Mouse (Mus musculus) splenic B cell, adult 2 months (primary cell): ENCODE results near the gene Arid1b.

Source experiments
- DNase-seq: peaks from one replicate; pipeline ENCODE4 v3.0.0-alpha.2; 2011; ENCODE audit warnings: low read depth, low spot score
- H3K27me3 ChIP-seq: 2 replicates; pipeline ENCODE4 v1.6.1; 2012; ENCODE audit warnings: mild to moderate bottlenecking, low read length, moderate library complexity, mixed read lengths; ENCODE audit not compliant: control insufficient read depth, poor library complexity, insufficient read depth, severe bottlenecking
- H3K36me3 ChIP-seq: 2 replicates; pipeline ENCODE4 v1.6.1; 2012; ENCODE audit warnings: mild to moderate bottlenecking, low read length, moderate library complexity, mixed read lengths; ENCODE audit not compliant: control insufficient read depth, poor library complexity, insufficient read depth, severe bottlenecking

Gene Arid1b

GRCm38 (mm10) chr17:5310425-5310888 lies 316.3 kb downstream of the Arid1b start:
- no peaks in the 10 kb centered on the region for H3K27me3 ChIP-seq
- peaks cover 8% of the 10 kb centered on the region for H3K36me3 ChIP-seq
- no peak for DNase-seq

- DNase-seq, result no peak
- no peaks in the 10 kb centered on the region for H3K27me3 ChIP-seq
- peaks cover 8% of the 10 kb centered on the region for H3K36me3 ChIP-seq
These were observed 316.9 kb downstream of the Arid1b start for GRCm38 (mm10) chr17:5311062-5311461.

- Histone ChIP-seq H3K36me3 (peaks cover 2% of the 10 kb centered on the region; the same call in 1 of the 2 replicates), H3K27me3 (no peaks in the 10 kb centered on the region)
- no peak for DNase-seq
These were observed 318.2 kb downstream of the Arid1b start for GRCm38 (mm10) chr17:5312307-5312706.

- H3K36me3 ChIP-seq, result peaks cover 9% of the 10 kb centered on the region; the same call in 1 of the 2 replicates
- H3K27me3 ChIP-seq, result no peaks in the 10 kb centered on the region
- no peak for DNase-seq
These were observed 320.6 kb downstream of the Arid1b start for GRCm38 (mm10) chr17:5314735-5315134.

- no peaks in the 10 kb centered on the region for H3K27me3 ChIP-seq
- peak; percentile 79 for DNase-seq
These were observed 322.4 kb downstream of the Arid1b start for GRCm38 (mm10) chr17:5316489-5316888.

GRCm38 (mm10) chr17:5321589-5322225 lies 327.6 kb downstream of the Arid1b start:
- no peaks in the 10 kb centered on the region for H3K27me3 ChIP-seq
- peak; percentile 39 for DNase-seq
- peaks cover 23% of the 10 kb centered on the region for H3K36me3 ChIP-seq

More at GRCm38 (mm10) chr17:5316489-5316888, 322.4 kb downstream of the Arid1b start:
- peaks cover 13% of the 10 kb centered on the region; the same call in 1 of the 2 replicates for H3K36me3 ChIP-seq

- peaks cover 24% of the 10 kb centered on the region for H3K36me3 ChIP-seq
- no peak for DNase-seq
- no peaks in the 10 kb centered on the region for H3K27me3 ChIP-seq
These were observed 328.5 kb downstream of the Arid1b start for GRCm38 (mm10) chr17:5322594-5322993.

- DNase-seq, result no peak
- Histone ChIP-seq H3K27me3 (no peaks in the 10 kb centered on the region), H3K36me3 (peaks cover 24% of the 10 kb centered on the region)
These were observed 329.6 kb downstream of the Arid1b start for GRCm38 (mm10) chr17:5323746-5324145.

GRCm38 (mm10) chr17:5324236-5324876 lies 330.2 kb downstream of the Arid1b start:
- H3K36me3 ChIP-seq, result peaks cover 20% of the 10 kb centered on the region
- no peaks in the 10 kb centered on the region for H3K27me3 ChIP-seq
- no peak for DNase-seq

GRCm38 (mm10) chr17:5326689-5327088 lies 332.6 kb downstream of the Arid1b start:
- H3K36me3 ChIP-seq, result peaks cover 14% of the 10 kb centered on the region
- no peaks in the 10 kb centered on the region for H3K27me3 ChIP-seq
- DNase-seq, result no peak

- Histone ChIP-seq H3K36me3 (peaks cover 12% of the 10 kb centered on the region), H3K27me3 (no peaks in the 10 kb centered on the region)
- no peak for DNase-seq
These were observed 333.5 kb downstream of the Arid1b start for GRCm38 (mm10) chr17:5327480-5328180.

- no peaks in the 10 kb centered on the region for H3K27me3 ChIP-seq
- H3K36me3 ChIP-seq, result peaks cover 7% of the 10 kb centered on the region
- no peak for DNase-seq
These were observed 335.3 kb downstream of the Arid1b start for GRCm38 (mm10) chr17:5329478-5329877.

- Histone ChIP-seq H3K36me3 (peaks cover 9% of the 10 kb centered on the region), H3K27me3 (no peaks in the 10 kb centered on the region)
- DNase-seq, result no peak
These were observed 335.9 kb downstream of the Arid1b start for GRCm38 (mm10) chr17:5330063-5330462.

GRCm38 (mm10) chr17:5330644-5331043 lies 336.5 kb downstream of the Arid1b start:
- peak; percentile 43 for DNase-seq
- H3K27me3 ChIP-seq, result no peaks in the 10 kb centered on the region

GRCm38 (mm10) chr17:5331387-5331786 lies 337.3 kb downstream of the Arid1b start:
- no peaks in the 10 kb centered on the region for H3K27me3 ChIP-seq
- peak; percentile 42 for DNase-seq
- H3K36me3 ChIP-seq, result peaks cover 12% of the 10 kb centered on the region

More at GRCm38 (mm10) chr17:5330644-5331043, 336.5 kb downstream of the Arid1b start:
- H3K36me3 ChIP-seq, result peaks cover 11% of the 10 kb centered on the region
